Mouse (Mus musculus): ENCODE data around the gene Dbp.

Dbp gene

GRCm38 (mm10) chr7:45695098-45695497, 9.8 kb upstream of the Dbp start:
- DNase-seq, result no peak

GRCm38 (mm10) chr7:45697894-45698293, 7.0 kb upstream of the Dbp start:
- DNase-seq, result no peak

- peak; percentile 59 for DNase-seq
Observed at GRCm38 (mm10) chr7:45699523-45700141, 5.3 kb upstream of the Dbp start, which contains the start of gene Car11. Gene Car11, plus strand, starts transcription at chr7:45699843.

- peak; percentile 80 for DNase-seq
Observed at GRCm38 (mm10) chr7:45700301-45701015, 4.4 kb upstream of the Dbp start.

GRCm38 (mm10) chr7:45701072-45701471, 3.8 kb upstream of the Dbp start:
- DNase-seq, result peak; percentile 60

- DNase-seq, result no peak
Observed at GRCm38 (mm10) chr7:45701607-45702006, 3.3 kb upstream of the Dbp start.

- no peak for DNase-seq
Observed at GRCm38 (mm10) chr7:45702316-45702715, 2.6 kb upstream of the Dbp start.

- DNase-seq, result no peak
Observed at GRCm38 (mm10) chr7:45702809-45703520, 1.9 kb upstream of the Dbp start.

GRCm38 (mm10) chr7:45703521-45704033, 1.3 kb upstream of the Dbp start:
- no peak for DNase-seq

- DNase-seq, result peak; percentile 75
Observed at GRCm38 (mm10) chr7:45704046-45704559, 785 bp upstream of the Dbp start.

- DNase-seq, result no peak
Observed at GRCm38 (mm10) chr7:45705443-45705864, 566 bp downstream of the Dbp start.

GRCm38 (mm10) chr7:45705873-45706281, 989 bp downstream of the Dbp start:
- DNase-seq, result peak; percentile 81

GRCm38 (mm10) chr7:45706721-45707241, 1.9 kb downstream of the Dbp start:
- DNase-seq, result peak; percentile 88

GRCm38 (mm10) chr7:45707375-45707967, 2.6 kb downstream of the Dbp start:
- peak; percentile 92 for DNase-seq

- no peak for DNase-seq
Observed at GRCm38 (mm10) chr7:45708221-45708761, 3.4 kb downstream of the Dbp start.

GRCm38 (mm10) chr7:45709036-45709435, 4.1 kb downstream of the Dbp start:
- peak; percentile 53 for DNase-seq

GRCm38 (mm10) chr7:45709677-45710355, 4.9 kb downstream of the Dbp start:
- DNase-seq, result no peak

GRCm38 (mm10) chr7:45710477-45711191, 5.7 kb downstream of the Dbp start:
- DNase-seq, result no peak

- no peak for DNase-seq
Observed at GRCm38 (mm10) chr7:45711316-45712021, 6.6 kb downstream of the Dbp start.

GRCm38 (mm10) chr7:45712022-45712757, 7.3 kb downstream of the Dbp start:
- no peak for DNase-seq
